Mouse (Mus musculus): ENCODE results near the gene Mad1l1. TPM values are rescaled to one million over a fixed set of nuclear protein-coding genes. Genes with fewer than 3 reads are reported as not detected.

The Mad1l1 gene
- polyA plus RNA-seq, 1 experiment from 2014 or later, result 21.0 TPM

DNA sequence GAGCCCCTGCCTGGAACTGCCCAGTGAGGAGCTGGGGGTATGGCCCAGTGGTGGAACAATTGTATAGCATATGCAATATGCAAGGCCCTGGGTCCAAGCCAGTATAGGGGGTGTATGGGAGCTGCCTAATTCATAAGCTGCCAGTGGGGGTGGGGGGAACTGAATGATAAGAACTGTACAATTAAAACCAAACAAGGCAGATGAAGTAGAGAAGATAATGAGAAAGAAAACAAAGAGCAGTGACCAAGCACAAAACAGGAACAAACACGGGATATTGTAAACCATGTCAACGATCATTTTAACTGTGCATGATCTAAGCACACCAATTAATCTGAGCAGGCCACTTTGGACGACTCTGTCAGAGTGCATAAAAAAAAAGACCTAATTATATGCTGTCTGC is 167.2 kb downstream of the Mad1l1 start:
- ATAC-seq (ENCODE audit: insufficient read depth), result no peak
- Histone ChIP-seq H3K27me3 (no peaks in the 10 kb centered on the region), H3K4me3 (replicated peaks) (no peak overlapping the region), H3K27ac (replicated peaks) (no peak overlapping the region), H3K36me3 (replicated peaks) (no peaks in the 10 kb centered on the region), H3K9ac (no peak overlapping the region), H3K4me1 (replicated peaks) (peaks cover 9% of the 10 kb centered on the region), H3K9me3 (replicated peaks) (no peaks in the 10 kb centered on the region), H3K4me2 (no peak overlapping the region)
- WGBS (ENCODE audit: insufficient replicate concordance), result 68% methylated on average over 3 of the region's 3 CpGs

GRCm38 (mm10) chr5:140151871-140152270 is 169.5 kb downstream of the Mad1l1 start:
- no peak overlapping the region for H3K27ac ChIP-seq (replicated peaks)
- no peaks in the 10 kb centered on the region for H3K36me3 ChIP-seq (replicated peaks)
- H3K9ac ChIP-seq, result no peak overlapping the region
- no peak overlapping the region for H3K4me2 ChIP-seq
- H3K4me3 ChIP-seq (replicated peaks), result no peak overlapping the region
- no peak for ATAC-seq (ENCODE audit: insufficient read depth)
- no peaks in the 10 kb centered on the region for H3K9me3 ChIP-seq (replicated peaks)
- 54% methylated on average over 2 of the region's 2 CpGs for WGBS (ENCODE audit: insufficient replicate concordance)
- no peaks in the 10 kb centered on the region; the same call in 1 of the 2 replicates for H3K4me1 ChIP-seq (replicated peaks)
- H3K27me3 ChIP-seq, result no peaks in the 10 kb centered on the region

DNA sequence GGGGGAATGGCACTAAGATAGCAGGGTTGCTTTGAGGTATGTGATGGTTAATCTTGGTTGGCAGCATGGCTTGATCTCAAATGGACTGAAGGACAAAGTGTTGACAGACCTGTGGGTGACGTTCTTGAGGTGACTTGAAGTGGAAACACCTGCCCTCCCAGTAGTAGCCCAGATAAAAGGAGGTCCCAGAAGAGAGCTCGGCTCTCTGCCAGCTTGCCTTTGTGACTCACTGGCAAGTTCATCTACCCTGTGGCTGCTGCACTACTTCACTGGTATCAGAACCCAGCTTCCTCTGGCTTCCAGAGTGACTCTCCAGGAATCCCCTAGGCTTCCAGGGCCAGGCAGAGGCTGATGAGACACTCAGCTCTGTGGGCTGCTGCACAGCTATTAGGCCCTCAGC is 170.2 kb downstream of the Mad1l1 start:
- ATAC-seq (ENCODE audit: insufficient read depth), result no peak
- Histone ChIP-seq H3K9me3 (replicated peaks) (no peaks in the 10 kb centered on the region), H3K4me3 (replicated peaks) (no peak overlapping the region), H3K36me3 (replicated peaks) (no peaks in the 10 kb centered on the region), H3K9ac (no peak overlapping the region), H3K27me3 (no peaks in the 10 kb centered on the region), H3K4me2 (no peak overlapping the region), H3K27ac (replicated peaks) (no peak overlapping the region), H3K4me1 (replicated peaks) (no peaks in the 10 kb centered on the region; the same call in 1 of the 2 replicates)
- 64% methylated on average over 2 of the region's 2 CpGs for WGBS (ENCODE audit: insufficient replicate concordance)

DNA sequence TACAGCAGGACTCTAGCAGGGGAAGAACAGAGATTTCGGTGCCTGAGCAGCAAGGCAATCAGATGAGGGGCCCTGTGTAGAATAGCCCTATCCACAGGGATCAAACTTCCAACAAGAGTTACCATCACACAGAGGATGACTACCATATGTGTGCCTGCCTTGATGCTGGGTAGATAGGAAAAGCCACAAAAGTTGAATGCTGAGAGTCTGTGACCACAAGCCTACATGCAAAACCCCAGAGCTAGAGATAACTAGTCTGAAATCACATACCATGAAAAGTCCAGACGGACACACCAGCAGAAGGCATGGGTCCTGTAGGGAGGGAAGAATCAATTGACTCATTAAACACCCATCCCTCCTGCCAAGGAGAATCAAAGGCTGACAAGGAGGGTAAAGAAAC is 170.7 kb downstream of the Mad1l1 start:
- Histone ChIP-seq H3K9me3 (replicated peaks) (no peaks in the 10 kb centered on the region), H3K4me2 (no peak overlapping the region), H3K36me3 (replicated peaks) (no peaks in the 10 kb centered on the region), H3K4me1 (replicated peaks) (no peaks in the 10 kb centered on the region; the same call in 1 of the 2 replicates), H3K9ac (no peak overlapping the region), H3K4me3 (replicated peaks) (no peak overlapping the region), H3K27ac (replicated peaks) (no peak overlapping the region), H3K27me3 (no peaks in the 10 kb centered on the region)
- ATAC-seq (ENCODE audit: insufficient read depth), result no peak
- WGBS (ENCODE audit: insufficient replicate concordance), result 60% methylated on average over 2 of the region's 2 CpGs

DNA sequence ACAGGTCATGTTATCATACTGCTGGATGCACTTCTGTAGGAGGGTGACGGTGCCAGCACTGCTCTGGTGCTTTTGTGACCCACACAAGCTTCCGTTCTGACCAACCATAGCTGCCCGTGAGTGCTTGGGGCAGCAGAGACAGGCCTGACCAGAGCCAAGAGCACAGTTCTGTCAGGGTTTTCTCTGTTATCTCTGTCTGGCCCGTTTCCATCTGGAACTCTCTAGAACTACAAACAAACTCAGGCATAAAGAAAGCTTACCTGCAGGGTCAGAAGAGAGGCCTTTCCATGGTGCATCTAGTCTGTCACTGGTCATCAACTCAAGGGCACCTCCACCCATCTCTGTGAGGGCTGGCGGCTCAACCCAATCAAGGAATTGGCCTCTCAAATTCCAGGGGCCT is 171.2 kb downstream of the Mad1l1 start:
- Histone ChIP-seq H3K27me3 (no peaks in the 10 kb centered on the region), H3K9ac (no peak overlapping the region), H3K9me3 (replicated peaks) (no peaks in the 10 kb centered on the region), H3K4me2 (no peak overlapping the region), H3K4me3 (replicated peaks) (no peak overlapping the region), H3K4me1 (replicated peaks) (peaks cover 3% of the 10 kb centered on the region; the same call in 1 of the 2 replicates), H3K36me3 (replicated peaks) (no peaks in the 10 kb centered on the region), H3K27ac (replicated peaks) (no peak overlapping the region)
- WGBS (ENCODE audit: insufficient replicate concordance), result 64% methylated on average over 5 of the region's 5 CpGs
- ATAC-seq (ENCODE audit: insufficient read depth), result no peak

GRCm38 (mm10) chr5:140149298-140149697 is 172.1 kb downstream of the Mad1l1 start:
- H3K4me3 ChIP-seq (replicated peaks), result no peak overlapping the region
- H3K9ac ChIP-seq, result no peak overlapping the region
- WGBS (ENCODE audit: insufficient replicate concordance), result 19% methylated on average over 4 of the region's 4 CpGs
- peaks cover 3% of the 10 kb centered on the region; the same call in 1 of the 2 replicates for H3K4me1 ChIP-seq (replicated peaks)
- H3K36me3 ChIP-seq (replicated peaks), result no peaks in the 10 kb centered on the region
- H3K4me2 ChIP-seq, result no peak overlapping the region
- no peaks in the 10 kb centered on the region for H3K9me3 ChIP-seq (replicated peaks)
- ATAC-seq (ENCODE audit: insufficient read depth), result no peak
- no peaks in the 10 kb centered on the region for H3K27me3 ChIP-seq
- H3K27ac ChIP-seq (replicated peaks), result no peak overlapping the region

GRCm38 (mm10) chr5:140143541-140143940 is 177.8 kb downstream of the Mad1l1 start:
- H3K4me2 ChIP-seq, result no peak overlapping the region
- no peak overlapping the region for H3K4me3 ChIP-seq (replicated peaks)
- WGBS (ENCODE audit: insufficient replicate concordance), result 70% methylated on average over 2 of the region's 2 CpGs
- no peaks in the 10 kb centered on the region for H3K9me3 ChIP-seq (replicated peaks)
- H3K27ac ChIP-seq (replicated peaks), result no peak overlapping the region
- H3K27me3 ChIP-seq, result no peaks in the 10 kb centered on the region
- H3K9ac ChIP-seq, result no peak overlapping the region
- H3K36me3 ChIP-seq (replicated peaks), result no peaks in the 10 kb centered on the region; the same call in 1 of the 2 replicates
- 0 out of 2 replicates have a peak, but pooled peaks cover 3% of the 10 kb centered on the region for H3K4me1 ChIP-seq (replicated peaks)
- ATAC-seq (ENCODE audit: insufficient read depth), result no peak

DNA sequence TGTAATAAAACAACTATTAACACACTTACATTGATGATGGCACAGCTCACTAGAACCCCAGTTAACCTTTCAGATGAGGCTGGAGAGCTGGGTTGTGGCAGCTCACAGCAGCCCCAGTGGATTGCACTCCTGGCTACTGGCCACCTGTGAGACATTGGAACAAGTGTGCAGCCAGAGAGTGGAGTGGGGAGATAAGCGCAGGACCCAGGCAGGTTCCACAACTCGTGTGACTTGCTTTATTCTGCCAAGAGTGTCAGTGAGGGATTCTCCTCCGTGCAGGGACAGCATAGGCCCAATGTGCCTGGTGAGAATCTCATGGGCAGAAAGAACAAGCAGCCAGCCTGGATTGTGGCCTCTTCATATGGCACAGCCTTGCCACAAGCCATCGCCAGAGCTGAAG is 180.0 kb downstream of the Mad1l1 start:
- H3K4me2 ChIP-seq, result no peak overlapping the region
- 68% methylated on average over 4 of the region's 4 CpGs for WGBS (ENCODE audit: insufficient replicate concordance)
- 0 out of 2 replicates have a peak, but pooled peaks cover 3% of the 10 kb centered on the region for H3K4me1 ChIP-seq (replicated peaks)
- no peak for ATAC-seq (ENCODE audit: insufficient read depth)
- no peak overlapping the region for H3K9ac ChIP-seq
- H3K27ac ChIP-seq (replicated peaks), result no peak overlapping the region
- H3K4me3 ChIP-seq (replicated peaks), result no peak overlapping the region
- H3K9me3 ChIP-seq (replicated peaks), result no peaks in the 10 kb centered on the region
- H3K27me3 ChIP-seq, result no peaks in the 10 kb centered on the region
- H3K36me3 ChIP-seq (replicated peaks), result no peaks in the 10 kb centered on the region; the same call in 1 of the 2 replicates

- no peak overlapping the region for H3K9ac ChIP-seq
- no peaks in the 10 kb centered on the region for H3K27me3 ChIP-seq
- H3K4me2 ChIP-seq, result no peak overlapping the region
- H3K27ac ChIP-seq (replicated peaks), result no peak overlapping the region
- H3K9me3 ChIP-seq (replicated peaks), result no peaks in the 10 kb centered on the region
- H3K36me3 ChIP-seq (replicated peaks), result no peaks in the 10 kb centered on the region; the same call in 1 of the 2 replicates
- H3K4me3 ChIP-seq (replicated peaks), result no peak overlapping the region
- H3K4me1 ChIP-seq (replicated peaks), result no peaks in the 10 kb centered on the region
- ATAC-seq (ENCODE audit: insufficient read depth), result no peak
Measured at GRCm38 (mm10) chr5:140140214-140140613, 181.1 kb downstream of the Mad1l1 start.

- H3K36me3 ChIP-seq (replicated peaks), result no peaks in the 10 kb centered on the region
- no peak overlapping the region for H3K4me3 ChIP-seq (replicated peaks)
- 74% methylated on average over 8 of the region's 8 CpGs for WGBS (ENCODE audit: insufficient replicate concordance)
- no peak overlapping the region for H3K9ac ChIP-seq
- no peak overlapping the region for H3K4me2 ChIP-seq
- H3K27me3 ChIP-seq, result no peaks in the 10 kb centered on the region
- H3K27ac ChIP-seq (replicated peaks), result no peak overlapping the region
- H3K9me3 ChIP-seq (replicated peaks), result no peaks in the 10 kb centered on the region
- peaks cover 8% of the 10 kb centered on the region for H3K4me1 ChIP-seq (replicated peaks)
- no peak for ATAC-seq (ENCODE audit: insufficient read depth)
Measured at GRCm38 (mm10) chr5:140135734-140136625, 185.4 kb downstream of the Mad1l1 start.

GRCm38 (mm10) chr5:140134021-140134420 is 187.3 kb downstream of the Mad1l1 start:
- no peak overlapping the region for H3K4me3 ChIP-seq (replicated peaks)
- no peak for ATAC-seq (ENCODE audit: insufficient read depth)
- no peak overlapping the region for H3K27ac ChIP-seq (replicated peaks)
- no peaks in the 10 kb centered on the region for H3K36me3 ChIP-seq (replicated peaks)
- H3K9ac ChIP-seq, result no peak overlapping the region
- no peaks in the 10 kb centered on the region for H3K27me3 ChIP-seq
- no peak overlapping the region for H3K4me2 ChIP-seq
- no peaks in the 10 kb centered on the region for H3K9me3 ChIP-seq (replicated peaks)
- H3K4me1 ChIP-seq (replicated peaks), result peaks cover 8% of the 10 kb centered on the region
- WGBS (ENCODE audit: insufficient replicate concordance), result 81% methylated on average over 7 of the region's 7 CpGs
